Mouse (Mus musculus) ES-E14 (cell line): ENCODE data around the gene Arhgap19. TPM values are rescaled to one million over a fixed set of nuclear protein-coding genes. Genes with fewer than 3 reads are reported as not detected.

Source experiments
- DNase-seq: peaks from one replicate; pipeline ENCODE4 v3.0.0-alpha.2; 2013; ENCODE audit warnings: low read depth, low spot score
- H3K27ac ChIP-seq: 2 replicates; pipeline ENCODE4 v1.5.1; 2012; ENCODE audit warnings: low read depth, mild to moderate bottlenecking, low read length, moderate library complexity, mixed read lengths; ENCODE audit not compliant: poor library complexity, insufficient read depth, severe bottlenecking
- H3K36me3 ChIP-seq: 2 replicates; pipeline ENCODE4 v1.6.1; 2012; ENCODE audit warnings: mild to moderate bottlenecking, low read length, moderate library complexity, mixed read lengths; ENCODE audit not compliant: control insufficient read depth, poor library complexity, insufficient read depth, severe bottlenecking
- H3K4me1 ChIP-seq, 2 experiments: fragments of 150-350 bp in 1 of 2; sonication (generic) in 1 of 2; 2 replicates each; pipeline ENCODE4 v1.6.1; 2012; ENCODE audit warnings: low read length in 2 of 2, mild to moderate bottlenecking in 1 of 2, mixed read lengths in 1 of 2; ENCODE audit not compliant: control insufficient read depth in 2 of 2, insufficient read depth in 2 of 2, poor library complexity in 1 of 2
- H3K4me3 ChIP-seq, 2 experiments: fragments of 150-350 bp in 1 of 2; sonication (generic) in 1 of 2; 2 replicates each; pipeline ENCODE4 v1.5.1; 2012; ENCODE audit warnings: low read length in 2 of 2, low read depth in 1 of 2, mild to moderate bottlenecking in 1 of 2, mixed read lengths in 1 of 2; ENCODE audit not compliant: insufficient read depth in 1 of 2, poor library complexity in 1 of 2, severe bottlenecking in 1 of 2
- H3K9ac ChIP-seq: 2 replicates; pipeline ENCODE4 v1.6.1; 2012; ENCODE audit warnings: low read depth, mild to moderate bottlenecking, low read length, mixed read lengths; ENCODE audit not compliant: poor library complexity, insufficient read depth, severe bottlenecking
- H3K9me3 ChIP-seq: fragments of 150-350 bp; sonication (generic); 2 replicates; pipeline ENCODE4 v1.6.1; 2012; ENCODE audit warnings: low read depth, mild to moderate bottlenecking, low read length; ENCODE audit not compliant: control insufficient read depth, insufficient read depth
- CHD2 ChIP-seq: IDR thresholded peaks from 2 replicates; pipeline ENCODE4 v1.6.1; 2014; ENCODE audit warnings: mild to moderate bottlenecking, low read depth, low read length, inconsistent platforms
- HCFC1 ChIP-seq: IDR thresholded peaks from 2 replicates; pipeline ENCODE4 v1.6.1; 2012; ENCODE audit warnings: low read length, inconsistent platforms, borderline replicate concordance; ENCODE audit not compliant: insufficient read depth
- MAFK ChIP-seq: IDR thresholded peaks from 2 replicates; pipeline ENCODE4 v1.6.1; 2014; ENCODE audit warnings: mild to moderate bottlenecking, low read depth, low read length, inconsistent platforms; ENCODE audit not compliant: insufficient read depth
- ZC3H11A ChIP-seq: IDR thresholded peaks from 2 replicates; pipeline ENCODE4 v1.6.1; 2012; ENCODE audit warnings: low read depth, mild to moderate bottlenecking, inconsistent platforms, low read length, borderline replicate concordance
- ZNF384 ChIP-seq: IDR thresholded peaks from 2 replicates; pipeline ENCODE4 v1.6.1; 2012; ENCODE audit warnings: low read depth, low read length, inconsistent platforms
- in situ Hi-C, 2 experiments: fragments of 600-800 bp; cut with MboI; formaldehyde crosslinking; loops; one replicate each; pipeline ENCODE4 v1.15.1; 2025; ENCODE audit warnings: low sequenced_read_pairs in 2 of 2, inconsistent platforms in 1 of 2; ENCODE audit not compliant: unreplicated experiment in 2 of 2
- total RNA-seq: library from RNA; depleted of rRNA; stranded (reverse); fragments of 300-350 nt; gene quantifications from 2 replicates; pipeline ENCODE4 v1.2.3, GENCODE M21; 2012

The Arhgap19 gene
- total RNA-seq, 1 experiment = 31.7 TPM

GRCm38 (mm10) chr19:41813374-41813773 is 11.5 kb upstream of the Arhgap19 start:
- no peak overlapping the region for H3K4me3 ChIP-seq
- peaks cover 6 to 7% of the 10 kb centered on the region in 2 experiments; a peak in 2 of 4 replicates for H3K4me1 ChIP-seq
- in situ Hi-C loops = no loop called here
- no peaks in the 10 kb centered on the region for H3K36me3 ChIP-seq
- TF ChIP-seq ZNF384 = no peak
- TF ChIP-seq CHD2 = no peak
- TF ChIP-seq ZC3H11A = no peak
- DNase-seq = no peak
- no peak overlapping the region for H3K9ac ChIP-seq
- no peaks in the 10 kb centered on the region for H3K9me3 ChIP-seq
- no peak overlapping the region for H3K27ac ChIP-seq

- DNase-seq = no peak
- no peaks in the 10 kb centered on the region for H3K36me3 ChIP-seq
- peaks cover 4 to 6% of the 10 kb centered on the region in 2 experiments; a peak in 2 of 4 replicates for H3K4me1 ChIP-seq
- no peak overlapping the region for H3K27ac ChIP-seq
- H3K9me3 ChIP-seq = no peaks in the 10 kb centered on the region
- H3K4me3 ChIP-seq = no peak overlapping the region
- no peak overlapping the region for H3K9ac ChIP-seq
- in situ Hi-C loops = no loop called here
- TF ChIP-seq ZNF384 = no peak
- no peak for TF ChIP-seq HCFC1
- no peak for TF ChIP-seq MAFK
- no peak for TF ChIP-seq ZC3H11A
- no peak for TF ChIP-seq CHD2
Observed at GRCm38 (mm10) chr19:41812525-41812924, 10.7 kb upstream of the Arhgap19 start.

GRCm38 (mm10) chr19:41810074-41810473 is 8.2 kb upstream of the Arhgap19 start:
- no peak overlapping the region for H3K4me3 ChIP-seq
- H3K4me1 ChIP-seq = no peaks in the 10 kb centered on the region
- no peak for DNase-seq
- TF ChIP-seq ZC3H11A (no peak), HCFC1 (no peak), MAFK (no peak), CHD2 (no peak), ZNF384 (no peak)
- H3K9ac ChIP-seq = no peak overlapping the region
- in situ Hi-C loops = no loop called here
- no peaks in the 10 kb centered on the region for H3K9me3 ChIP-seq
- H3K36me3 ChIP-seq = no peaks in the 10 kb centered on the region
- no peak overlapping the region for H3K27ac ChIP-seq

GRCm38 (mm10) chr19:41808104-41808634 is 6.3 kb upstream of the Arhgap19 start:
- Histone ChIP-seq H3K4me3 (no peak overlapping the region), H3K36me3 (no peaks in the 10 kb centered on the region), H3K27ac (no peak overlapping the region), H3K9me3 (no peaks in the 10 kb centered on the region), H3K9ac (no peak overlapping the region), H3K4me1 (peaks cover 0 to 2% of the 10 kb centered on the region in 2 experiments; a peak in 1 of 4 replicates)
- in situ Hi-C loops = no loop called here
- no peak for TF ChIP-seq MAFK
- DNase-seq = no peak

GRCm38 (mm10) chr19:41807497-41807896 is 5.7 kb upstream of the Arhgap19 start:
- Histone ChIP-seq H3K9me3 (no peaks in the 10 kb centered on the region), H3K9ac (no peak overlapping the region), H3K36me3 (no peaks in the 10 kb centered on the region), H3K4me1 (peaks cover 0 to 6% of the 10 kb centered on the region in 2 experiments; a peak in 1 of 4 replicates), H3K27ac (no peak overlapping the region), H3K4me3 (no peak overlapping the region)
- DNase-seq = no peak
- TF ChIP-seq MAFK = no peak
- TF ChIP-seq HCFC1 = no peak
- no peak for TF ChIP-seq ZNF384
- no peak for TF ChIP-seq ZC3H11A
- no peak for TF ChIP-seq CHD2
- in situ Hi-C loops = no loop called here
